Mouse (Mus musculus) CH12F3 (cell line): ENCODE measurements around the gene Jak2.

Experiments
- in situ Hi-C: fragments of 300-500 bp; cut with MboI; formaldehyde crosslinking; loops from 2 replicates; pipeline ENCODE4 v1.14.3; 2020; ENCODE audit warnings: low sequenced_read_pairs

The Jak2 gene

GRCm38 (mm10) chr19:29294756-29295155 is 43.1 kb downstream of the Jak2 start:
- in situ Hi-C loops = no loop called here

GRCm38 (mm10) chr19:29296166-29296565 is 44.5 kb downstream of the Jak2 start:
- in situ Hi-C loops = no loop called here

DNA sequence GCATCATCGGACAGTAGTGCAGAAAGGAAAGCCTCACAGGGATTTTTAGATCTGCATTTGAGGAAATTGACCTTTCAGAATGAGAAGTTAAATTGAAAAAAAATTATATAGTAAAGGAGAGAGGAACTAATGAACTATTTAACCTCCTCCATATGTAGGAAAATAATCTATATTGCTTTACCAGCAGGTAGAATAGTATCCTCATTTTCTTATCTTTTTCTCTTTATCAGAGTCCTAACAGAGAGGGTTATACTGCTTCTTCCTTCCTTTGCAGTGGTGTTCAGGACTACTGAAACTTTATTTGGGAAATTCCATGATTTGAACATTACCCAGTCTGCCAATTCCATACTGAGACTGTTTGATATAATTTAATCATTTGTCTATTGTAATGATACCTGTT is 45.7 kb downstream of the Jak2 start:
- in situ Hi-C loops = no loop called here

- in situ Hi-C loops = no loop called here
Observed at GRCm38 (mm10) chr19:29300919-29301318, 49.3 kb downstream of the Jak2 start.

GRCm38 (mm10) chr19:29302119-29302518 is 50.5 kb downstream of the Jak2 start:
- in situ Hi-C loops = no loop called here

DNA sequence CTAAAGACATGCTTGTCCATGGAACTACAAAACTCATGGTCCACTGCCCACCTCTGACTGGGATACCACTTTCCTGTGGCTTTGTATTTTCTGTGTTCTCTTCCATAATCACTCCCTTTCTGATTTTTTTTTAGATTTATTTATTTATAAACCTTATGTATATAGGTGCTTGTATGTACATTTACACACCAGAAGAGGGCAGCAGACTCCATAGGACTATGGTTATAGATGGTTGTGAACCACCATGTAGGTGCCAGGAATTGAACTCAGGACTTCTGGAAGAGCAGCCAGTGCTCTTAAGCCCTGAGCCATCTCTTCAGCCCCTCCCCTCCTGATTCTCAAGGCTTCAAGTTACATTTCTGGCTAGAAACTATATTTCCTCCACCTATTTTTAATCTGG is 57.2 kb downstream of the Jak2 start:
- in situ Hi-C loops = no loop called here

DNA sequence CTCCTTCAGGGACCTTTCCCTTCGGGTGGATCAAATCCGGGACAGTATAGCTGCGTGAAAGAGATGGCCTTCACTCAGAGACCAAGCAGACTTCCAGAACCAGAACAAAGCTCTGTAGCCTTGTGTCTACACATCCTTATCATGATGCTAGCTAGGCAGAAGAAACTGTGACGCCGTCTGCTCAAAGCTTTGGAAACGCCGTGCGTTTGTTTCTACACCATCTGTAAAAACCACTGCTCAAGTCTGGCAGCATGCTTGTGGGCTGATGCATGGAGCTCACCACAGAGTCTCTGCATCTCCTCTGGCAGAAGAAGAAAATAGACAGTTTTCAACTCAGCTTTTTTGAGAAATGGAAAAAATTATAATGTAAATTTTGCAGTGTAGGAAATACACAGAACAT is 60.2 kb downstream of the Jak2 start:
- in situ Hi-C loops = no loop called here

GRCm38 (mm10) chr19:29312661-29313060 is 61.0 kb downstream of the Jak2 start:
- in situ Hi-C loops = no loop called here

DNA sequence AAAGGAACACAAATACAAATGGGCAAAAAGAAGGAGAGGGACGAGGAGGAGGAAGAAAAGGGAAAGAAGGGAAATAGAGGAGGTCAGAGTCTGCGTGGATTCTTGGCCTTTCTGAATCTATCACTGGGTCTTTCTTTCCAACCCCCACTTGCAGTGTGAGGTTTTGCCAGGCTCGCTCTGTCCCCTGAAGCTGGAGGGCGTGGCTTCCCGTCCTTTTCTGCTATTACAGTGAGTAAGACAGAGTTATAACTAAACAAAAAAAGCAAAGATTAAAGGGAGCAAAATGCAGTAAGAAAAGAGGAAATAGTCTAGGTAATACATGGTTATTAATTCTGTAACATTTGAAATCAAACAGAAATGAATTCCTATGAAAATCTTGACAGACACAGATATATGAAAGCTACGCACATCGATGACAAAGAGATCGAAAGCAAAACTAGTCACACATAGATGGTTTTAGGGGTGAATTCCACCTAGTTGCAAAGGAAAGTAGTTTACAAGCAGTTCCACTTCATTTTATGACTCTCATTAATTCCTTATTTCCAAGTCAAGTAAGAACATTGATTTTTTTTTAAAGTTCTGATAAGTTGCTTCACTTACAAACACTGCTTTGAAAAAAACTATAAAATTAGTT is 71.9 kb downstream of the Jak2 start:
- in situ Hi-C loops = no loop called here

DNA sequence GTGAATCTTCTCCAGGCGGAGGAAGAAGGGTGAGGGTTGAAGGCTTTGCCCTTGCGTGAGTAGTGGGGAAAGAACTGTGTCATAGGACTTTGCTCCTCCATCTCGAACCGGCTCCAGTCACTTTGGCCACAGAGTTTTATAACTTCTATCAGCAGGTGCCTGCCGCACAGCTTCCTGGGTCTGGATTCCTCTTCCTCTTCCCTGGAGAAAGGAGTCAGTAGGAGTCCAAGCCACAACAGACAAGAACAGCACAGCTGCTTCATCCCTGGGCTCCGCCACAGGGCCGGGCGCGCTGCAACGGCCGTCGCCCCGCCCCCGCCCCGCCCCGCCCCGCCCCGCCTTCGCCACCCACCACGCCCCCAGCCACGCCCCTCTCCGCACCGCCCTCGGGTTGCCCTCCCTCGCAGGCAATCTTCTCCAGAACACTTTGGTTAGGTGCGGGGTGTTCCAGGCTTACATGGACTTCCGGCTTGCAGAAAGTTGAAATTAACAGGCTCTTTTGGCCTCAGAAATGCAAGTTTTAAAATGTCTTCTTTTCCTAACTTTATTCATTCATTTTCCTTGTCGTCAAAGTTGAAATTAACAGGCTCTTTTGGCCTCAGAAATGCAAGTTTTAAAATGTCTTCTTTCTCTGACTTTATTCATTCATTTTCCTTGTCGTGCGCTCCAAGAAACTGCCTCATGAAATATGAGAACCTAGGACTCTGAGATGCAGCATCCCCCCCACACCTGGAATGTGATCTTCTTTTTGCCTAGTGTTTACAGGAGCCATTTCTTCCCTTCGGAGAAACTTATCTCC is 73.6 kb downstream of the Jak2 start, which contains the start of gene Insl6:
Insl6 (minus strand) TSS at position 304 of the 799 bp plus-strand sequence.
- in situ Hi-C loops = no loop called here

DNA sequence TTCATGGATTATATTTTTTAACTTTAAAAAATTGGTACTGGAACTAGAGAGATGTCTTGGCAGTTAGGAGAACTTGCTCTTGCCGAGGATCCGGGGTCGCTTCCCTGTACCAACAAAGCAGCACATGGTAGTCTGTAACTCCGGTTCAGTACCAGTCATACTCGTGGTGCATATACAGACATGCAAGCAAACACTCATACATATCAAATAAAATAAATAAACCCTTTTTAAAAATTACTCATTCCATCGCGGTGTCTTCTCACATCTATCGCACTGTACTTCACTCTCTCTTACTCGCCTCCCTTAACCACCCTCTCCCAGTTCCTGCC is 74.2 kb downstream of the Jak2 start:
- in situ Hi-C loops = no loop called here

- in situ Hi-C loops = no loop called here
Observed at GRCm38 (mm10) chr19:29326396-29326795, 74.8 kb downstream of the Jak2 start.

DNA sequence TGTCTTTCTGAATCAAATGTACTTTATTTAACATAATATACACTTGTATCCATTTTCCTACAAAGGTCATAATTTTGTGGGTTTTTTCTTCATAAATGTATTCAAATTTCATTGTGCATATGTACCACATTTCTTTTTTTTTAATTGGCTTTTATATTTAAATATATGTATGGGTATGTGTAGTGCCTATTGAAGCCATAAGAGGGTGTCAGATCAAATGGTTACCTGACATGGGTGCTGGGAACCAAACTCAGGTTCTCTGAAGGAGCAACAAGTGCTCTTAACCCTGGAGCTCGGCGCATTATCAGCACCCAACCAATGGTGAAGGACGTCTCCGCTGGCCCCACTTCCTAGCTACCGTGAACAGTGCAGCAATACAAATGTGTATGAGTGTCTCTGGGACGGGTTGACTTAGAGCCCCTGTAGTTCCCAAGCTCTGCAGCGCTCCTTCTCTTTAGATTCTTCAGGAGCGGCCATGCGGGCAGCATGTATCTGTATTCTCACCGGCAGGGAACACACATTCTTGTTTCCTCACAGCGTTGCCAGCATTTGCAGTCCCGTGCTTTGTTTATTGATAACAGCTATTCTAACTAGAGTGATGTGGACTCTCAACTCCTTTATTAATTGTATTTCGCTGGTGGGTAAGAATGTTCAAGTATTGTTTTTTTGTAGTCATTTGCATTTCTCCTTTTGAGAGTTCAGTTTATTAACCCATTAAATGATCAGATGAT is 75.4 kb downstream of the Jak2 start:
- in situ Hi-C loops = no loop called here

- in situ Hi-C loops = no loop called here
Observed at GRCm38 (mm10) chr19:29334068-29334745, 82.6 kb downstream of the Jak2 start, which contains the start of gene Rln1. Rln1 (minus strand) TSS chr19:29334670.

- in situ Hi-C loops = no loop called here
Observed at GRCm38 (mm10) chr19:29336624-29337023, 85.0 kb downstream of the Jak2 start.

GRCm38 (mm10) chr19:29341029-29341428 is 89.4 kb downstream of the Jak2 start:
- in situ Hi-C loops = no loop called here

DNA sequence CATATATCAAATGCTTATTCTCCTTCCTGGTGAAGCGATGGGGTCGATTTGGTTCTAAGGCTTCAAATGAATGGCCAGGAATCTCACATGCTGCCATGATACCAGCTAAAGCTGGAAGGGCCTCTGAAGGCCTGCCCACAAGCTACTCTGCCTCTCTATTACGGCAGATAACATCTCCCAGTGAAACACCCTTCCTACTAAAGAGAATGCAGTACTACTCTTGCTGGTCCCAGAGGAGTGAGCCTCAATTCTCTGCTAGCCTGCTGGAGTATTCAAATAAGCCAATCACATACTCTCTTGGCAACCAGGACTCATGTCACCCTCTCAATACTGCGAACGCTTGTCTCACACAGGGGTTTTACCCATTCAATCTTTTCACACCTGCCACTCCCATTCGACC is 90.7 kb downstream of the Jak2 start:
- in situ Hi-C loops = no loop called here

DNA sequence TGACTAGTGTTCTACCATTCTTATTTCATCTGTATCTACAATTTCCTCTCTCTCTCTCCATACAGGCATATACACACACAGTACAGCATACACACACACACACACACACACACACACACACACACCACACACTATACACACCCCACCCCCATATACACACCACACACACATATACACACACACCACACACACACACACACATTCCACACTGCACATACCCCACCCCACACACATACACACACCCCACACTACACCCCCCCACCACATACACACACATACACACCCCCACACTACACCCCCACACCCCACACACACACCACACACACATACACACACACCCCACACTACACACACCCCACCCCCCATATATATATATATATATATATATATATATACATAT is 93.2 kb downstream of the Jak2 start:
- in situ Hi-C loops = no loop called here

DNA sequence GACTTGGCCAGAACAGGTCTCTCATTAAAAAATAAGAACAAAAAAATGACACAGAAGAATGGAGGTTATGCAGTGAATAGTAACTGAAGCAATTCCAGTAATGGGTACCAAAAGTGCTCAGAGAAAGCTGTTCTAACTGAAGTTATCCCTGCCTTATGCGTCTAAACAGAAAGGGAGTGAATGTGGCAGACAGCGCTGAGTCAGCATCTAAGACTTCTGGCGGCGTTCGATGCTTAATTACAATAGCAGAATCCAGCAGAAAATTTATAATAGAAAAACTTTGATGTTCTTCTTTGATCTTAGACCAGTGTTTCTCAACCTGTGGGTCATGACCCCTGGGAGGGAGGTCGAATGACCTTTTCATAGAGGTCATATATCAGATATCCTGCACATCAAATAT is 94.0 kb downstream of the Jak2 start:
- in situ Hi-C loops = no loop called here

DNA sequence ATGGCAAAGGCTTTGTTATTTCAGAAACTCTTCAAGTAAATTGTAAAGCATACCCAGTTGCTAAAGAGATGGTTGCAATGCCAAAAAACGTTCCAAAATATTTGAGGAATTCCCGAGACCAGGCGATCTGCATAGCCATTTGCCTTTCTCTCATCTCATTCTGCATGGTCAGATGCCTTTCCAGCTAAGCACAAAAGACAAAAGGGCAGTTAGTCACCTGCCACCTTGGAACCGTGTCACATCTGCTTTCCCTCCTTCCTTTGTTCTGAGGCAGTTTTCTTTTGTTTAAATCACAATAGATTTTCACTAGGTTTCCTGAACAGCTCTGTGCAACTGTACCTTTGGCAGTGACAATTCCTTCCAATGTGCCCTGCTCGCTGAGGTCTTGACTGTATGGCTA is 99.4 kb downstream of the Jak2 start:
- in situ Hi-C loops = loop anchor here (10.0 kb wide), 1 partner anchor 296 kb away; no protein-coding TSS in a partner anchor
